Mouse (Mus musculus) neutrophil, adult 5-6 weeks (primary cell): ENCODE data around the gene Ubap2. TPM values are rescaled to one million over a fixed set of nuclear protein-coding genes. Genes with fewer than 3 reads are reported as not detected.

Experiments
- ATAC-seq: fragments of 151-379, 151-347 bp; 2 replicates; pipeline ENCODE4 v1.8.0; 2017; ENCODE audit warnings: mild to moderate bottlenecking, moderate TSS enrichment; ENCODE audit not compliant: insufficient number of reproducible peaks, poor library complexity, low FRiP score, severe bottlenecking; ENCODE audit errors: extremely low read depth
- total RNA-seq: library from RNA; stranded (forward); fragments of 200-1000 nt; gene quantifications from 2 replicates; pipeline ENCODE4 v1.2.3, GENCODE M21; 2017

Ubap2 gene
- total RNA-seq, 1 experiment from 2014 or later, result 23.9 TPM

- ATAC-seq, result no peak
These were observed 85.1 kb downstream of the Ubap2 start for GRCm38 (mm10) chr4:41189809-41190208.

GRCm38 (mm10) chr4:41179825-41180725 is 94.9 kb downstream of the Ubap2 start:
- ATAC-seq, result no peak

- ATAC-seq, result no peak
These were observed 100.3 kb downstream of the Ubap2 start for GRCm38 (mm10) chr4:41174631-41175030.

GRCm38 (mm10) chr4:41170970-41171369 is 104.0 kb downstream of the Ubap2 start:
- no peak for ATAC-seq

- ATAC-seq, result no peak
These were observed 109.1 kb downstream of the Ubap2 start for GRCm38 (mm10) chr4:41165693-41166475.

GRCm38 (mm10) chr4:41164974-41165373 is 110.0 kb downstream of the Ubap2 start:
- ATAC-seq, result no peak

GRCm38 (mm10) chr4:41161232-41161631 is 113.7 kb downstream of the Ubap2 start:
- ATAC-seq, result no peak

- no peak for ATAC-seq
These were observed 116.7 kb downstream of the Ubap2 start for GRCm38 (mm10) chr4:41158251-41158650.

GRCm38 (mm10) chr4:41156961-41157360 is 118.0 kb downstream of the Ubap2 start:
- no peak for ATAC-seq

- ATAC-seq, result no peak
These were observed 121.8 kb downstream of the Ubap2 start for GRCm38 (mm10) chr4:41153146-41153545.

GRCm38 (mm10) chr4:41151186-41151585 is 123.8 kb downstream of the Ubap2 start:
- no peak for ATAC-seq

GRCm38 (mm10) chr4:41149891-41150290 is 125.1 kb downstream of the Ubap2 start:
- no peak for ATAC-seq

Other genes starting within 250 kb of the Ubap2 start
- gene Aqp7, start 227.0 kb downstream of the Ubap2 start, total RNA-seq, result not detected in 2 replicates
- gene Aqp3, start 177.0 kb downstream of the Ubap2 start, total RNA-seq, result 0.86 and 1.2 TPM in 2 replicates
- 13.2 and 15.6 TPM in 2 replicates for gene Nol6, start 150.7 kb downstream of the Ubap2 start, total RNA-seq
- gene Ube2r2, start 139.4 kb downstream of the Ubap2 start, total RNA-seq, result 49.2 and 56.8 TPM in 2 replicates
- 83.2 and 88.3 TPM in 2 replicates for gene Dcaf12, start 39.7 kb upstream of the Ubap2 start, total RNA-seq
- gene Ubap1, start 73.9 kb upstream of the Ubap2 start, total RNA-seq, result 75.4 and 94.9 TPM in 2 replicates
- gene Kif24, start 189.7 kb upstream of the Ubap2 start, total RNA-seq, result 2.9 and 3.3 TPM in 2 replicates
- gene Nudt2, start 190.0 kb upstream of the Ubap2 start, total RNA-seq, result 1.0 and 2.2 TPM in 2 replicates
- not detected in 2 replicates for gene AI464131, start 227.9 kb upstream of the Ubap2 start, total RNA-seq
- gene 1110017D15Rik, start 242.2 kb upstream of the Ubap2 start, total RNA-seq, result not detected in 2 replicates